Mouse (Mus musculus) gastrocnemius, postnatal 14 days (tissue): ENCODE data around the gene Cdkn2d. TPM values are rescaled to one million over a fixed set of nuclear protein-coding genes. Genes with fewer than 3 reads are reported as not detected.
"Not testable (repeated sequence)": the region's sequence is repeated elsewhere in the genome, so short reads cannot be mapped to it uniquely, and the experiment has no call there.

Experiments
- DNase-seq: peaks from one replicate; pipeline ENCODE4 v3.0.0; 2021; ENCODE audit warnings: mixed read lengths
- intact Hi-C: fragments of 180-260 bp; cut with DNase I; formaldehyde crosslinking; loops from one replicate; pipeline ENCODE4 v1.15.1; 2025; ENCODE audit warnings: low total_unique reads
- total RNA-seq, 2 experiments: library from RNA; stranded (reverse); gene quantifications; 2 replicates each; pipeline ENCODE4 v1.2.3; 2021

Cdkn2d gene
- total RNA-seq, 2 experiments from 2014 or later, result 12.0 to 13.2 TPM

DNA sequence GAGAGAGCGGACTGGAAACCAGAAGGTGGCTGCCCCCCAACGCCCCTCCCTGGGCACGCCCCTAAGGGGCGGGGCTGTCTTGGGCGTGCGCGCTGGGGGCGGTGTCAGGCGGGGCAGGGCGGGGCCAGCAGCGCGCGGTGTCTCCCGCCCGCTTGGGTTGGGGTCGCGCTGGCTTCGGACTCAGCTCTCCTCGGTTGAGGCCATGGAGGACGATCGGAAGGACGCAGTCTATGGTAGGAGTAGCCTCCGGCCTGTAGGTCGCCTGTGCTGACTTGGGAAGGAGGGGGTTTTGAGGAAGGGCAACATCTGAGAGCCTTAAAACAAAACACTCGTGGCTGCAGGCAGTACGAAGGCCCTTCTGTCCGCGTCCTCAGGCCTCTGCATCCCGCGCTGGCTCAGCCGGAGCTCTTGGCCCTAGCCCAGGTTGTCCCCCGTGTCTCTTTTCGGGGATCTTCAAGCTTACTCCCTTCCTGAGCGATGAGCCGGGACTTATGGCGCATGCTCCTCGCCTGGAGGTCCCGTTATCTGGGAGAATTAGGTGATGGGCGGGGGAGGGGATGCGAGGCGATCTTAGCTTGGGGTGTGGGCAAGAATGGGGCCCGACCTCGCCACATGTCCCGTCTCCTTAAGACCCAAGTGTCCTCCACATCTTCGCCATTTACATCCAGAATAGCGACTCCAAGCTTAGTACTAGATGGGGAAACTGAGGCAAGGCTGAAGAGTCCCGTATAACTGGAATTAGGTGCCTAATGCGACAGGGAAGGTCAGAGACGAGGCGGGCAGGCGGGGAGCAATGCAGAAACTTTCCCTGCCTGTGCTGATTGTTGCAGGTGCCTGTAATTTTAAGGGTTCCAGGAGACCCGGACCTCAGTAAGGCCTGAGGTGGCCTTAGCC lies 29.7 kb upstream of the Cdkn2d start, which contains the start of gene Slc44a2:
Gene Slc44a2, plus strand, starts transcription at position 80 of the 894 bp plus-strand sequence.
- intact Hi-C loops, result no loop called here
- peak; percentile 86 for DNase-seq

DNA sequence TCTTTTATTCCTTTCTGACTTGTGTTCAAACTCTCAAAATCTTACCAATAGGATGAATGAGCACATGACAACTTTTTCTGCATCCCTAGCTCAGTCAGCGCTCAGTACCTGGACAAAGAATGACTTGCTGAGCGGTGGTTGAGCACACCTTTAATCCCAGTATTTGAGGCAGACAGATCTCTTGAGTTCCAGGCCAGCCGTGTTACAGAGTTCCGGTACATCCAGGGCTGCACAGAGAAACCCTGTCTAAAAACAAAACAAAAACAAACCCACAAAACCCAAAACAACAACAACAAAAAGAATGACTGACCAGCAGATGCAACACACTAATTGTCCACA lies 29.0 kb upstream of the Cdkn2d start:
- DNase-seq, result no peak
- intact Hi-C loops, result no loop called here

- DNase-seq, result no peak
Measured at GRCm38 (mm10) chr9:21319503-21319902, 28.3 kb upstream of the Cdkn2d start.

GRCm38 (mm10) chr9:21318792-21319191 lies 27.6 kb upstream of the Cdkn2d start:
- intact Hi-C loops, result loop anchor here (10.0 kb wide), 1 partner anchor 146 kb away; no protein-coding TSS in a partner anchor
- no peak for DNase-seq

More at GRCm38 (mm10) chr9:21319503-21319902, 28.3 kb upstream of the Cdkn2d start:
- intact Hi-C loops, result loop anchor here (10.0 kb wide), 1 partner anchor 145 kb away; no protein-coding TSS in a partner anchor

DNA sequence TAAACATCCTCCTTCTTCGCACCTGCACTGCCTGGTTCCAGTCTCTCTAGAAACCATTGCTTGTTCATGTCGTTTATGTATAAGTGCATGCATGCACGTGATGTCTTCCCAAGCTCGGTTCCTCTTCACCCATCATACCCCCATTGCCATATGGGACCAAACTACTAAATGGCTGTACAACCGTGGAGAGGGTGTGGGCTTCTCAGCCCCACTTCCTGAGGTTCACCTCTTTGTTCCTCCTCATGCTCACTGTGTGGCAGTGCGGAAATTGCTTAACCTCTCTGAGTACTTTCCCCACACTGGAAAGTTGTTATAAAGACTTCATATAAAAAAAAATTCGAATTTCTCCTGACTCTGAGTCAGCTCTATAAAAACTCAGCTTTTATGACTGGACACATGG lies 25.5 kb upstream of the Cdkn2d start:
- no peak for DNase-seq
- intact Hi-C loops, result loop anchor here (10.0 kb wide), 1 partner anchor 148 kb away; no protein-coding TSS in a partner anchor

GRCm38 (mm10) chr9:21315421-21315820 lies 24.2 kb upstream of the Cdkn2d start:
- intact Hi-C loops, result loop anchor here (10.0 kb wide), 1 partner anchor 149 kb away; no protein-coding TSS in a partner anchor
- peak; percentile 56 for DNase-seq

DNA sequence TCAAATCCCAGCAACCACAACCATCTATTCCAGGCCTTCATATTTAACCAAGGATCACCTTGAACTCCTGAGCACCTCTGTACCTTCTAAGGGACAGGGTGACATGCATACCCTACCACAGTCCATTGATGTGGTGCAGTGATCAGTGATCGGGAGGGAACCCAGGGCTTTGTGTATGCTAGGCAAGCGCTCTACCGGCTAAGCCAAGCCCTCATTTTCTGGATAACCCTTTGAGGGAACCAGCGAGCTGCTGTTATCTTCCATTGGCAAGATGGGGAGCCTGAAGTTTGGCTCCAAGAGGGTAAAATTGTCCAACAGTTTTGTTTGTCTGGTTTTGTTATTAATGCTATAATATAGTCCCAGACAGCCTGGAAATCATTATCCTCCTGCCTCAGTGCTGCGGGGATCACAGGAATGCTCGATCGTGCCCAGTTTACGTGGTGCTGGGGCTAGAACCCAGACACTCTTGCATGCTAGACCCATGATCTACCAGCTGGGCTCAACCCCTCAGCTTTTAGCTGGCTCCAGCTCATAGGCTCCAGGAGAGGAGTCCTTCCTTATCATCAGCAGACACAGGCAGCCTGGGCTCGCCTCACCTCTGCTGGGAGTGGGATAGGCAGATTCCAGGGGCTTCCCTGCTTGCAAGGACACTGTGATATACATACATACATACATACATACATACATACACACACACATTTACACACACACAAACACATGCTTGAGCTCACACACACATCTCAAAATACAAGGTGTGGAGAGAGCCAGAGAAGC lies 23.3 kb upstream of the Cdkn2d start:
- intact Hi-C loops, result loop anchor here (5.0 to 10.0 kb wide), 3 partner anchors 43 to 150 kb away; no protein-coding TSS in a partner anchor
- no peak for DNase-seq

DNA sequence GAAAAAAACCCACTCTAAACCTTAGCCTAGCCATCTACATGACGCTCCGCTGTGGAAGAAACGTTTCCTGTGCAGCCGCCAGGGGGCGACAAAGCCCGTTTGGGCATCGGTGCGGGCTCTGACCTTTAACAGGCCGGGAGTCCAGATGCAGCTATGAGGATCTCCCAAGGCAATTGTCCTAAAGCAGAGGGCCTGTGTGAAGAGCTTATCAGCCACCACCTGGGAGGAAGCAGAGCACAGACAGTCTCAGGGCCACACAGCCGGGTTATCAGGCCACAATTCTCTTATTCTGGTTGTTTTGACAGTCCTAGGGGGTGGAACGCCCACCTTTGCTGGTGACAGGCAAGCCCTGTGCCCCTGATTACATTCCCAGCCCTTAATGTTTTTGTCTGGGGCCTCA lies 22.2 kb upstream of the Cdkn2d start:
- DNase-seq, result peak; percentile 91
- intact Hi-C loops, result loop anchor here (5.0 to 10.0 kb wide), 3 partner anchors 44 to 151 kb away; no protein-coding TSS in a partner anchor

DNA sequence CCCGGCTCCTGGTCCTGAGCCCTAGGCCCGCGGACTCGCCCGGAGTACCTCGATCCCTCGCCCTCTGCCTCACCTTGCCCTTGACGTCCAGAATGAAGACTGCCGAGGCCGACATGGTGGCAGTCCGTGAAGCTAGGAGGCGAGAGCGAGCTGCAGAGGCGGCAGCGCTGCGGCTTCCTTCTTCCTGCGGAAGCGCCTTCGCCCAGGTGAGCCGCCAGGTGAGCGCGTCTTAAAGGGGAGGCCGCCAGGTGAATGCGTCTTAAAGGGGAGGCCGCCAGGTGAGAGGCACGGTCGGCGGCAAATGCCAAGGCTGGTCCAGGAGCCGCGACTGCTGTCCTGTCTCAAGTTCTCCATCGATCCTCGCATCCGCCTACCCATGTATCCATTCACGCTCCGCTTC lies 20.9 kb upstream of the Cdkn2d start, which contains the start of gene Ap1m2:
Gene Ap1m2, minus strand, starts transcription at position 204 of the 400 bp plus-strand sequence.
- intact Hi-C loops, result loop anchor here (5.0 to 10.0 kb wide), 3 partner anchors 45 to 153 kb away; no protein-coding TSS in a partner anchor
- DNase-seq, result no peak

- no peak for DNase-seq
- intact Hi-C loops, result loop anchor here (5.0 to 10.0 kb wide), 3 partner anchors 46 to 153 kb away; no protein-coding TSS in a partner anchor
Measured at GRCm38 (mm10) chr9:21311695-21312094, 20.5 kb upstream of the Cdkn2d start.

GRCm38 (mm10) chr9:21309150-21309741 lies 18.0 kb upstream of the Cdkn2d start:
- intact Hi-C loops, result no loop called here
- no peak for DNase-seq

GRCm38 (mm10) chr9:21305065-21305464 lies 13.9 kb upstream of the Cdkn2d start:
- DNase-seq, result no peak
- intact Hi-C loops, result no loop called here

DNA sequence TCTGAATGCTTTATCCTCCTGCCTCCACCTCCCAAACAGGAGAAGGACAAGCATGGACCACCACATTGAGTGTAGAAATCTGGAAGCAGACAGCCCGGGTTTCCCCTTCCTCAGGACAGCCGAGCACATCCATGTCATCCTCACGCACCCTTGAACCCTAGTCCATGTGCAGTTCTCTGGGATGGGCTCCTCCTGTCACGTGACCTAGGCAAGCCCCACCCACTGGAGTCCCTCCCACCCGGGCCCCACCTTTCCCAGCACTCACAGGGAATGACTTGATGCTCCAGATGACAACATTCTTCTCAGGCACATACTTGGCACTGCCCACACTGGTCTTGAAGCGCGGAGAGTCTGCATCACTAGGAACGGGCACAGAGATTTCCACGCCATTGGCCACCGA lies 7.8 kb upstream of the Cdkn2d start:
- intact Hi-C loops, result no loop called here
- DNase-seq, result no peak

DNA sequence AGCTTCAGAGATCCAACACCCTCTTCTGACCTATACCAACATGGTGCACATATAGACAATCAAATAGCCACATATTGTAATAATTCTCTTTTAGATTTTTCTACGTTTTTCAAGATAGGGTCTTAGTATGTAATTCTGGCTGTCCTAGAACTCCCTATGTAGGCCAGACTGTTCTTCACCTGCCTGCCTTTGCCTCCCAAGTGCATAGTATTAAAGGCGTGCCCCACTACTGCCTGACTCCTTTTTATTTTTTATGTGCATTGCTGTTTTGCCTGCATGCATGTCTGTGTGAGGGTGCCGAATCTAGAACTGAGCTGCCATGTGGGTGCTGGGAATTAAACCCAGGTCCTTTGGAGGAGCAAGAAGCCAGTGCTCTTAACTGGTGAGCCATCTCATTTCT lies 1.1 kb upstream of the Cdkn2d start:
- DNase-seq, result no peak
- intact Hi-C loops, result no loop called here

- intact Hi-C loops, DNase-seq: not testable (repeated sequence)
Measured at GRCm38 (mm10) chr9:21291868-21292267, 661 bp upstream of the Cdkn2d start.

DNA sequence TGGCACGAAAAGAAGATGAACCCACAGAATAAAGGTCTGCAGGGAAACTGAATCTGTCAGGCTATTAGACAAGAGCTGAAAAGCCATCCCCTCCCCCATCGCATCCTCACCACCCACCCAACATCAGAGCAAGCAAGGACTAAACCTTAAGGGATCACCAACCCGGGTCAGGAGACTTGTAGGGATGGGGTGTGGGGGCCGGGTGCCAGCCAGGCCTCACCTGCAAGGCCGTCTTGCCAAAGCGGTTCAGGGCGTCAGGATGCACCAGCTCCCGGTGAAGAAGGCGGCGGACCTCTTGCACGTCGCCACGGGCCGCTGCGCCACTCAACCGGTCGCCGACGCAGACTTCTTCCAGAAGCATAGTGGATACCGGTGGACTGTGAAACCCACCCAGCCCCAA lies 618 bp downstream of the Cdkn2d start:
- peak; percentile 47 for DNase-seq
- intact Hi-C loops, result no loop called here

DNA sequence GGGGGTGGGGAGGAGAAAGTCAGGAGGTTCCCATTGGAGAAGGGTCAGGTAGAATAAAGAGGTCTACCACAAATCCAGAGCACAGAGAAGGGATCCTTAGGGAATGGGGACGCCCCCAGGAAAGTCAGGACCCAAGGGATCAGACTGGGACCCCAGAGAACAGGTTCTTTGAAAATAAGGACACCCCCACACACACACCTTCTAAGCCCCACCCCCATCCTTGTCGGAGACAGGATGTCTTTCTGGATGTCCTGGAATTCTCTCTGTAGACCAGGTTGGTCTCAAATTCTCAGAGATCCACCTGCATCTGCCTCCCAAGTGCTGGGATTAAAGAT lies 1.9 kb downstream of the Cdkn2d start:
- intact Hi-C loops, result no loop called here
- no peak for DNase-seq

- DNase-seq, result no peak
- intact Hi-C loops, result no loop called here
Measured at GRCm38 (mm10) chr9:21288404-21289336, 2.5 kb downstream of the Cdkn2d start.
